Mouse (Mus musculus) spleen, adult 2 months (tissue): ENCODE measurements around the gene Atpaf1.

ENCODE experiments used
- CTCF ChIP-seq: fragments of 200-500 bp; IDR thresholded peaks from 2 replicates; pipeline ENCODE4 v1.5.1; 2011; ENCODE audit warnings: mild to moderate bottlenecking, inconsistent platforms; ENCODE audit not compliant: insufficient read depth, insufficient read length, insufficient replicate concordance; ENCODE audit errors: extremely low read depth
- POLR2A ChIP-seq: fragments of 200-500 bp; IDR thresholded peaks from 2 replicates; pipeline ENCODE4 v1.6.1; 2011; ENCODE audit warnings: low read depth, low read length, inconsistent platforms

- TF ChIP-seq CTCF (no peak), POLR2A (no peak)
Observed at GRCm38 (mm10) chr4:115761206-115761605, 23.4 kb upstream of the Atpaf1 start.
